Mouse (Mus musculus) MEL (cell line): ENCODE measurements around the gene Adamtsl3. TPM values are rescaled to one million over a fixed set of nuclear protein-coding genes. Genes with fewer than 3 reads are reported as not detected.

ENCODE experiments used
- DNase-seq: peaks from one replicate; pipeline ENCODE4 v3.0.0; 2011; ENCODE audit warnings: low read depth, low spot score
- H3K27ac ChIP-seq: 2 replicates; pipeline ENCODE4 v1.5.1; 2012; ENCODE audit warnings: low read depth, mild to moderate bottlenecking, control low read depth, low read length, moderate library complexity; ENCODE audit not compliant: control insufficient read depth
- H3K27me3 ChIP-seq, 2 experiments: fragments of 150-350 bp in 1 of 2; sonication (generic) in 1 of 2; 2 replicates each; pipeline ENCODE4 v1.6.1; 2012; ENCODE audit warnings: low read length in 2 of 2, mild to moderate bottlenecking in 2 of 2, improper control_type of control experiment in 1 of 2, moderate library complexity in 1 of 2; ENCODE audit not compliant: insufficient read depth in 2 of 2, control insufficient read depth in 1 of 2
- H3K36me3 ChIP-seq, 2 experiments: 2 replicates each; pipeline ENCODE4 v1.6.1; 2012 to 2014; ENCODE audit warnings: low read length in 2 of 2, improper control_type of control experiment in 1 of 2, inconsistent platforms in 1 of 2, mild to moderate bottlenecking in 1 of 2; ENCODE audit not compliant: insufficient read depth in 2 of 2, control insufficient read depth in 1 of 2
- H3K4me1 ChIP-seq, 2 experiments: fragments of 150-350 bp in 1 of 2; sonication (generic) in 1 of 2; 2 replicates each; pipeline ENCODE4 v1.6.1; 2012; ENCODE audit warnings: low read length in 2 of 2, improper control_type of control experiment in 1 of 2, mild to moderate bottlenecking in 1 of 2; ENCODE audit not compliant: insufficient read depth in 2 of 2, control insufficient read depth in 1 of 2
- H3K4me3 ChIP-seq, 2 experiments: fragments of 150-350 bp in 1 of 2; sonication (generic) in 1 of 2; 2 replicates each; pipeline ENCODE4 v1.5.1; 2012; ENCODE audit warnings: low read depth in 2 of 2, low read length in 2 of 2, mild to moderate bottlenecking in 2 of 2, moderate library complexity in 2 of 2, control low read depth in 1 of 2, improper control_type of control experiment in 1 of 2; ENCODE audit not compliant: control insufficient read depth in 1 of 2, insufficient read depth in 1 of 2
- H3K79me2 ChIP-seq: 2 replicates; pipeline ENCODE4 v1.6.1; 2012; ENCODE audit warnings: mild to moderate bottlenecking, low read length, moderate library complexity; ENCODE audit not compliant: control insufficient read depth, poor library complexity, insufficient read depth
- H3K9ac ChIP-seq: 2 replicates; pipeline ENCODE4 v1.6.1; 2012; ENCODE audit warnings: low read depth, mild to moderate bottlenecking, control low read depth, low read length, moderate library complexity; ENCODE audit not compliant: control insufficient read depth, poor library complexity, severe bottlenecking
- H3K9me3 ChIP-seq: fragments of 150-350 bp; sonication (generic); replicated peaks from 2 replicates; pipeline ENCODE4 v1.6.1; 2012; ENCODE audit warnings: mild to moderate bottlenecking, low read length, improper control_type of control experiment, moderate library complexity; ENCODE audit not compliant: insufficient read depth
- BHLHE40 ChIP-seq: IDR thresholded peaks from 2 replicates; pipeline ENCODE4 v1.6.1; 2012; ENCODE audit warnings: low read depth, mild to moderate bottlenecking, inconsistent platforms, low read length, improper control_type of control experiment, borderline replicate concordance
- CHD1 ChIP-seq: IDR thresholded peaks from 2 replicates; pipeline ENCODE4 v1.6.1; 2012; ENCODE audit warnings: low read depth, mild to moderate bottlenecking, inconsistent platforms, low read length, improper control_type of control experiment
- E2F4 ChIP-seq: IDR thresholded peaks from 2 replicates; pipeline ENCODE4 v1.6.1; 2011; ENCODE audit warnings: low read depth, low read length, improper control_type of control experiment, borderline replicate concordance
- ETS1 ChIP-seq: IDR thresholded peaks from 2 replicates; pipeline ENCODE4 v1.6.1; 2012; ENCODE audit warnings: low read depth, mild to moderate bottlenecking, inconsistent platforms, low read length, improper control_type of control experiment, moderate library complexity
- GATA1 ChIP-seq: IDR thresholded peaks from 2 replicates; pipeline ENCODE4 v1.6.1; 2011; ENCODE audit warnings: low read depth, low read length, improper control_type of control experiment
- HCFC1 ChIP-seq: IDR thresholded peaks from 2 replicates; pipeline ENCODE4 v1.6.1; 2012; ENCODE audit warnings: low read depth, mild to moderate bottlenecking, inconsistent platforms, low read length, improper control_type of control experiment, moderate library complexity
- KAT2A ChIP-seq: conservative IDR thresholded peaks from 2 replicates; pipeline ENCODE4 v1.6.1; 2012; ENCODE audit warnings: low read depth, low read length, improper control_type of control experiment, inconsistent platforms
- MAFK ChIP-seq: IDR thresholded peaks from 2 replicates; pipeline ENCODE4 v1.6.1; 2011; ENCODE audit warnings: low read depth, mild to moderate bottlenecking, low read length, improper control_type of control experiment, borderline replicate concordance
- MAX ChIP-seq: IDR thresholded peaks from 2 replicates; pipeline ENCODE4 v1.6.1; 2011; ENCODE audit warnings: low read length, improper control_type of control experiment
- MEF2A ChIP-seq: IDR thresholded peaks from 2 replicates; pipeline ENCODE4 v1.6.1; 2014; ENCODE audit warnings: low read depth, mild to moderate bottlenecking, inconsistent platforms, low read length, improper control_type of control experiment; ENCODE audit not compliant: poor library complexity, insufficient replicate concordance, severe bottlenecking; ENCODE audit errors: extremely low read depth
- MYC ChIP-seq: IDR thresholded peaks from 2 replicates; pipeline ENCODE4 v1.6.1; 2011; ENCODE audit warnings: low read depth, mild to moderate bottlenecking, low read length, improper control_type of control experiment, moderate library complexity
- POLR2A ChIP-seq, 2 experiments: IDR thresholded peaks; 2 replicates each; pipeline ENCODE4 v1.6.1; 2011 to 2012; ENCODE audit warnings: low read length in 2 of 2, mild to moderate bottlenecking in 2 of 2, control low read depth in 1 of 2, improper control_type of control experiment in 1 of 2, low read depth in 1 of 2, moderate library complexity in 1 of 2; ENCODE audit not compliant: control insufficient read depth in 1 of 2, insufficient read depth in 1 of 2, poor library complexity in 1 of 2
- POLR2AphosphoS2 ChIP-seq: IDR thresholded peaks from 2 replicates; pipeline ENCODE4 v1.6.1; 2011; ENCODE audit warnings: low read length, improper control_type of control experiment
- POLR2AphosphoS5 ChIP-seq: IDR thresholded peaks from 2 replicates; pipeline ENCODE4 v1.6.1; 2012; ENCODE audit warnings: low read depth, borderline replicate concordance, mild to moderate bottlenecking, inconsistent platforms, low read length, moderate library complexity, mixed read lengths
- RAD21 ChIP-seq: IDR thresholded peaks from 2 replicates; pipeline ENCODE4 v1.6.1; 2011; ENCODE audit warnings: mild to moderate bottlenecking, low read depth, low read length, improper control_type of control experiment
- RCOR1 ChIP-seq: IDR thresholded peaks from 2 replicates; pipeline ENCODE4 v1.6.1; 2012; ENCODE audit warnings: low read depth, mild to moderate bottlenecking, inconsistent platforms, low read length, improper control_type of control experiment
- SIN3A ChIP-seq: IDR thresholded peaks from 2 replicates; pipeline ENCODE4 v1.6.1; 2012; ENCODE audit warnings: low read length, improper control_type of control experiment, inconsistent platforms
- SMC3 ChIP-seq: IDR thresholded peaks from 2 replicates; pipeline ENCODE4 v1.6.1; 2011; ENCODE audit warnings: low read depth, low read length, improper control_type of control experiment
- TAL1 ChIP-seq: IDR thresholded peaks from 2 replicates; pipeline ENCODE4 v1.6.1; 2012; ENCODE audit warnings: mild to moderate bottlenecking, inconsistent platforms, low read length, moderate library complexity, mixed read lengths
- UBTF ChIP-seq: IDR thresholded peaks from 2 replicates; pipeline ENCODE4 v1.6.1; 2012; ENCODE audit warnings: low read depth, mild to moderate bottlenecking, inconsistent platforms, low read length, improper control_type of control experiment, moderate library complexity, borderline replicate concordance; ENCODE audit not compliant: insufficient read depth
- USF2 ChIP-seq, 2 experiments: IDR thresholded peaks; 2 replicates each; pipeline ENCODE4 v1.6.1; 2011 to 2012; ENCODE audit warnings: improper control_type of control experiment in 2 of 2, low read length in 2 of 2, borderline replicate concordance in 1 of 2, inconsistent platforms in 1 of 2, low read depth in 1 of 2, mild to moderate bottlenecking in 1 of 2; ENCODE audit not compliant: insufficient read depth in 1 of 2
- ZC3H11A ChIP-seq: IDR thresholded peaks from 2 replicates; pipeline ENCODE4 v1.6.1; 2012; ENCODE audit warnings: low read depth, mild to moderate bottlenecking, inconsistent platforms, low read length, improper control_type of control experiment
- ZKSCAN1 ChIP-seq: IDR thresholded peaks from 2 replicates; pipeline ENCODE4 v1.6.1; 2012; ENCODE audit warnings: low read depth, mild to moderate bottlenecking, inconsistent platforms, low read length, improper control_type of control experiment, moderate library complexity
- polyA plus RNA-seq, 2 experiments: library from polyadenylated mRNA; stranded (reverse) in 1 of 2; unstranded in 1 of 2; fragments of >175 nt in 1 of 2; fragments of >200 nt in 1 of 2; gene quantifications; 2 replicates each; pipeline versions ENCODE4 v1.2.1 to v1.2.4; 2012; ENCODE audit warnings: low replicate concordance in 2 of 2, low read depth in 1 of 2; ENCODE audit not compliant: insufficient read length in 2 of 2, insufficient read depth in 1 of 2, missing spikeins in 1 of 2
- total RNA-seq: library from RNA; depleted of rRNA; stranded (reverse); fragments of 300-350 nt; gene quantifications from 2 replicates; pipeline ENCODE4 v1.2.3, GENCODE M21; 2012

Gene Adamtsl3
- total and polyA plus RNA-seq, 3 experiments, result not detected

DNA sequence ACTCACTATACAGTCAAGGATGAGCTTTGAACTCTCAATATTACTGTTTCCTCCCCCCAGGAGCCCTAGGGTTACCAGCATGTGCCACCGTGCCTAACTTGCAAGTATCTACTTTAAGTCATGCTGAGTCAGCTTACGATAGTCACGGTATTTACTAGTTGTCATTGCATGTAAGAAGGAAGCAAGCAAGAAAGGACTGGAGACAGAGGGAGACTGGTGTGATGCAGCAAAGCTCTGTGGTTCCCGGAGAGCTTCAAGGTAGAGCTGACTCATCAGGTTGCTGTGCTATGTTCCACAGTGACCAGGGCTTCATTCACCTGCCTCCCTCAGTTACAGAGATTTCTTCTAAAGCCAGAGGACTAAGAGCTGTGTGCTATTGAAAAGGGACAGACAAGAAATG is 247.0 kb downstream of the Adamtsl3 start:
- no peaks in the 10 kb centered on the region for H3K79me2 ChIP-seq
- no peaks in the 10 kb centered on the region for H3K4me1 ChIP-seq
- no peak for DNase-seq
- H3K36me3 ChIP-seq, result no peaks in the 10 kb centered on the region
- H3K9me3 ChIP-seq, result no peaks in the 10 kb centered on the region
- no peak for TF ChIP-seq ETS1
- no peak for TF ChIP-seq USF2 (IDR thresholded peaks at IDR 0.05; ENCODE audit: borderline replicate concordance in 1 of 2, insufficient read depth in 1 of 2, low read depth in 1 of 2, low read length in 2 of 2)
- TF ChIP-seq KAT2A, result no peak
- TF ChIP-seq MAFK, result no peak
- no peak for TF ChIP-seq POLR2A (IDR thresholded peaks at IDR 0.05; ENCODE audit: control insufficient read depth in 1 of 2, insufficient read depth in 1 of 2, low read depth in 1 of 2, low read length in 2 of 2, poor library complexity in 1 of 2)
- TF ChIP-seq RAD21, result no peak
- TF ChIP-seq RCOR1, result no peak
- no peak for TF ChIP-seq POLR2AphosphoS5
- TF ChIP-seq TAL1, result no peak
- TF ChIP-seq UBTF, result no peak
- no peak for TF ChIP-seq BHLHE40
- TF ChIP-seq MAX, result no peak
- TF ChIP-seq MYC, result no peak
- TF ChIP-seq SMC3, result no peak
- no peak for TF ChIP-seq GATA1
- TF ChIP-seq CHD1, result no peak
- TF ChIP-seq MEF2A, result no peak
- no peak for TF ChIP-seq E2F4
- no peak for TF ChIP-seq POLR2AphosphoS2
- H3K27me3 ChIP-seq, result no peaks in the 10 kb centered on the region
- no peak overlapping the region for H3K27ac ChIP-seq
- no peak overlapping the region for H3K4me3 ChIP-seq
- no peak overlapping the region for H3K9ac ChIP-seq

DNA sequence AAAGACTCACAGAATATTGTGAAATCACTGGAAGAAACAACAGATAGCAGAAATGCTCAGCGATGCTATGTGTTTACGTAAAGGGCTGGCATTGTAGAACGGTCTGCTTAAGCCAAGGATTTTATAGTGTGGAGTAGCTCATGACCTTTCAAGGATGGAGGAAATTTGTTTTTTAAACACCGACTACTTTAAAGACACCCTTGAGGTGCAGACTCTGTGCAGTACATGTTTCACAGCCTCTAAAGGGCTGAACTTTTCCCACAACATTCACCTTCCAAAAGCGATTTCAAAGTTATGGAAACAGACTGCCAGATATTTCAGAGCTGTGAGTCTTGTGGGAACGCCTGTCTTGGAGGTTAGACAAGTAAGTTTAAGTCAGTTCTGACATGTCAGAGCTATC is 255.4 kb downstream of the Adamtsl3 start:
- no peaks in the 10 kb centered on the region for H3K36me3 ChIP-seq
- H3K9ac ChIP-seq, result no peak overlapping the region
- H3K79me2 ChIP-seq, result no peaks in the 10 kb centered on the region
- no peak overlapping the region for H3K27ac ChIP-seq
- no peaks in the 10 kb centered on the region for H3K4me1 ChIP-seq
- no peaks in the 10 kb centered on the region for H3K9me3 ChIP-seq
- no peaks in the 10 kb centered on the region for H3K27me3 ChIP-seq
- no peak overlapping the region for H3K4me3 ChIP-seq
- no peak for DNase-seq
- TF ChIP-seq CHD1, result no peak
- TF ChIP-seq UBTF, result no peak
- TF ChIP-seq HCFC1, result no peak
- no peak for TF ChIP-seq KAT2A
- no peak for TF ChIP-seq ZKSCAN1
- TF ChIP-seq POLR2AphosphoS5, result no peak
- TF ChIP-seq USF2 (IDR thresholded peaks at IDR 0.05; ENCODE audit: borderline replicate concordance in 1 of 2, insufficient read depth in 1 of 2, low read depth in 1 of 2, low read length in 2 of 2), result no peak
- no peak for TF ChIP-seq GATA1
- TF ChIP-seq SIN3A, result no peak
- no peak for TF ChIP-seq ZC3H11A
- TF ChIP-seq, all 39 proteins: peak for 0
